Mouse (Mus musculus) heart, embryonic 12.5 days (tissue): Measurements from ENCODE around the gene Gm3512. TPM values are rescaled to one million over a fixed set of nuclear protein-coding genes. Genes with fewer than 3 reads are reported as not detected.
"Not testable (repeated sequence)": the region's sequence is repeated elsewhere in the genome, so short reads cannot be mapped to it uniquely, and the experiment has no call there.

Source experiments
- ATAC-seq: fragments of 200-750 bp; cut with Nextera tagmentation; 2 replicates; pipeline ENCODE4 v1.8.0; 2017; ENCODE audit warnings: moderate TSS enrichment, moderate library complexity; ENCODE audit not compliant: insufficient number of reproducible peaks, low FRiP score
- H3K27ac ChIP-seq: fragments of 300-500 bp; sonication (generic); 2 replicates; pipeline ENCODE4 v1.5.1; 2016; ENCODE audit warnings: mild to moderate bottlenecking, moderate library complexity; ENCODE audit not compliant: poor library complexity, severe bottlenecking
- H3K27me3 ChIP-seq: fragments of 300-500 bp; sonication (generic); replicated peaks from 2 replicates; pipeline ENCODE4 v1.6.1; 2016; ENCODE audit warnings: mild to moderate bottlenecking, moderate library complexity
- H3K36me3 ChIP-seq: fragments of 300-500 bp; sonication (generic); 2 replicates; pipeline ENCODE4 v1.6.1; 2016; ENCODE audit warnings: mild to moderate bottlenecking, moderate library complexity
- H3K4me1 ChIP-seq: fragments of 300-500 bp; sonication (generic); replicated peaks from 2 replicates; pipeline ENCODE4 v1.6.1; 2016; ENCODE audit warnings: mild to moderate bottlenecking
- H3K4me2 ChIP-seq: fragments of 300-500 bp; sonication (generic); 2 replicates; pipeline ENCODE4 v1.6.1; 2016; ENCODE audit warnings: mild to moderate bottlenecking, moderate library complexity
- H3K4me3 ChIP-seq: fragments of 300-500 bp; sonication (generic); 2 replicates; pipeline ENCODE4 v1.5.1; 2016; ENCODE audit warnings: mild to moderate bottlenecking
- H3K9ac ChIP-seq: fragments of 300-500 bp; sonication (generic); 2 replicates; pipeline ENCODE4 v1.6.1; 2016; ENCODE audit warnings: mild to moderate bottlenecking, moderate library complexity
- H3K9me3 ChIP-seq: fragments of 300-500 bp; sonication (generic); replicated peaks from 2 replicates; pipeline ENCODE4 v1.6.1; 2016; ENCODE audit warnings: mild to moderate bottlenecking, moderate library complexity
- WGBS: fragments of 180-500 bp; shearing (Covaris S2); methylation state at CpG from one replicate; pipeline ENCODE4 v1.1.7; 2016; 5-methylcytosine and 5-hydroxymethylcytosine counted together
- polyA plus RNA-seq: library from polyadenylated mRNA; unstranded; fragments of >200 nt; fragmentation: Nextera tagmentation; extraction: Ambion mirVana; gene quantifications from 2 replicates; pipeline ENCODE4 v1.2.1, GENCODE M21; 2016

Gene Gm3512
- 3.4 and 4.1 TPM in 2 replicates for polyA plus RNA-seq

- not testable (repeated sequence) for H3K9me3 ChIP-seq, H3K4me1 ChIP-seq, ATAC-seq, H3K9ac ChIP-seq, H3K4me3 ChIP-seq, H3K4me2 ChIP-seq, H3K36me3 ChIP-seq, H3K27me3 ChIP-seq, H3K27ac ChIP-seq
- WGBS = no CpG with 5 or more reads among the region's 37 CpGs
These were observed at the start of gene Gm3512 for GRCm38 (mm10) chr14:7174483-7174971. Gene Gm3512, minus strand, starts transcription at chr14:7174533.

GRCm38 (mm10) chr14:7200070-7200469 lies 25.7 kb upstream of the Gm3512 start:
- WGBS = 90% methylated on average over 2 of the region's 3 CpGs
- ATAC-seq, H3K27ac ChIP-seq, H3K9me3 ChIP-seq, H3K9ac ChIP-seq, H3K36me3 ChIP-seq, H3K27me3 ChIP-seq, H3K4me1 ChIP-seq, H3K4me2 ChIP-seq, H3K4me3 ChIP-seq: not testable (repeated sequence)

- no CpG with 5 or more reads among the region's 2 CpGs for WGBS
- H3K9ac ChIP-seq, H3K4me2 ChIP-seq, H3K27ac ChIP-seq, H3K27me3 ChIP-seq, H3K36me3 ChIP-seq, H3K4me3 ChIP-seq, H3K4me1 ChIP-seq, ATAC-seq, H3K9me3 ChIP-seq: not testable (repeated sequence)
These were observed 20.1 kb upstream of the Gm3512 start, which contains the start of gene Gm16434 for GRCm38 (mm10) chr14:7194440-7194839. Gene Gm16434, minus strand, starts transcription at chr14:7194540.

GRCm38 (mm10) chr14:7125312-7125711 lies 49.0 kb downstream of the Gm3512 start, which contains the start of gene Gm6676:
Gene Gm6676, minus strand, starts transcription at chr14:7125412.
- H3K4me3 ChIP-seq, H3K4me2 ChIP-seq, ATAC-seq, H3K36me3 ChIP-seq, H3K4me1 ChIP-seq, H3K27ac ChIP-seq, H3K9me3 ChIP-seq, H3K27me3 ChIP-seq, H3K9ac ChIP-seq: not testable (repeated sequence)
- WGBS = no CpG with 5 or more reads among the region's 2 CpGs

GRCm38 (mm10) chr14:7105124-7105802 lies 69.1 kb downstream of the Gm3512 start:
- 0% methylated on average over 7 of the region's 54 CpGs for WGBS
- Histone ChIP-seq H3K9ac (peak overlapping the region; percentile 73), H3K4me3 (peak overlapping the region; percentile 54), H3K27ac (peak overlapping the region; percentile 76), H3K4me2 (peak overlapping the region; percentile 65)
- H3K4me1 ChIP-seq, ATAC-seq, H3K27me3 ChIP-seq, H3K36me3 ChIP-seq, H3K9me3 ChIP-seq: not testable (repeated sequence)

Other genes with a start within 250 kb of the Gm3512 start
- not detected in 2 replicates for gene Gm6356, start 200.7 kb downstream of the Gm3512 start, polyA plus RNA-seq
- gene Gm10406, start 147.1 kb downstream of the Gm3512 start, polyA plus RNA-seq = 0.13 TPM in 1 of 2 replicates, not detected in the other
- not detected in 2 replicates for gene Gm3685, start 129.6 kb downstream of the Gm3512 start, polyA plus RNA-seq
- gene Gm3696, start 73.9 kb downstream of the Gm3512 start, polyA plus RNA-seq = 1.2 and 1.4 TPM in 2 replicates
- gene Gm6676, start 49.1 kb downstream of the Gm3512 start, polyA plus RNA-seq = not detected in 2 replicates
- gene Gm16434, start 20.0 kb upstream of the Gm3512 start, polyA plus RNA-seq = not detected in 2 replicates
- gene Gm3727, start 90.2 kb upstream of the Gm3512 start, polyA plus RNA-seq = not detected in 2 replicates
- 2.4 TPM in 2 replicates for gene Gm3739, start 140.5 kb upstream of the Gm3512 start, polyA plus RNA-seq
- gene Gm5797, start 157.9 kb upstream of the Gm3512 start, polyA plus RNA-seq = not detected in 2 replicates
- not detected in 2 replicates for gene Gm8374, start 190.6 kb upstream of the Gm3512 start, polyA plus RNA-seq